Mouse (Mus musculus): ENCODE results near the gene Plcg2.

Plcg2 gene

GRCm38 (mm10) chr8:117498179-117498914 lies at the start of gene Plcg2:
TSS of gene Plcg2 (plus strand) at chr8:117498291.
- DNase-seq (ENCODE audit: low spot score): peak; percentile 6

GRCm38 (mm10) chr8:117451072-117451471 lies 47.0 kb upstream of the Plcg2 start:
- DNase-seq (ENCODE audit: low spot score): no peak

DNA sequence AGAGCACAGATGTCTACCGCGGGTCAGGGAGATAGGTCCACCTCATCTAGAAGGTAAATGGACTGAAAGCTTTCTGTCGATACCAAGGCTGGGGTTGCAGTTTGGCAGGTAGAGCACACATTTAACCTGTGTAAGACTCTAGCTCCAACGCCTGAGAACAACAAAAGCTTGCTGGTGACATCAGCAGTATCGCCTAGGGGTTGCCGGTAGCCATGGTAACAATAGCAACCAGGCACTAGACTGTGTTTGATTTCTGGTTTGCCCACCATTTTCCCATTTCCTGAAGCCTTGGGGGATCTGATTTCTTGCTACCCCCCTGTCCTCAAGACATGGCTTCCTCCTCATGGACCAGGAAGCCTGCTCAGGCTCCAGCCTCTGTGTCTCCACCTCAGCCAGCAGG lies 44.1 kb upstream of the Plcg2 start:
- no peak for DNase-seq (ENCODE audit: low spot score)

DNA sequence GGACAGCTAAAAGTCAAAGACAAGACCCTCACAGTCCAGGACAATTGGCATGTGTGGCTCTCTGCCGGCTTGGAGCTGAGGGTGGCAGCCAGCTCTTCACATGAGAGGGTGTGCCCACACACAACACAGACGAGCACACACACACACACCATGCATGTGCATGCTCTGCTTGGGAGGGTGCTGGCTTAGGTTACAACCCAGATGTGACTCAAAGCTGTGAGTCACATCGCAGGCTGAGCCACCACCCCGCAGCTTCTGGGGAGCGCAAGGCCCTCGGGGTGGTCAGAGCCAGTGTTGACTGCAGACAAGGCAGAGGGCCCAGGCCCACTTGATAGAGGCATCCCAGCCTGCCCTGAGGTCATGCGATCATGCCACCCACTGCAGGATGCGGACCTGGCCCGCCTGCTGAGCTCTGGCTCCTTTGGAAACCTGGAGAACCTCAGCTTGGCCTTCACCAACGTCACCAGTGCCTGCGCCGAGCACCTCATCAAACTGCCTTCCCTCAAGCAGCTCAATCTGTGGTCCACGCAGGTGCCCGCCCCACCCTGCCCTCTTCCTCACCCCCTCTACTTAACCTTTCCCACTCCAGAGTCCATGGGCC lies 43.5 kb upstream of the Plcg2 start:
- no peak for DNase-seq (ENCODE audit: low spot score)

GRCm38 (mm10) chr8:117455701-117456100 lies 42.4 kb upstream of the Plcg2 start:
- no peak for DNase-seq (ENCODE audit: low spot score)

GRCm38 (mm10) chr8:117458440-117458839 lies 39.7 kb upstream of the Plcg2 start:
- DNase-seq (ENCODE audit: low spot score): no peak

GRCm38 (mm10) chr8:117462701-117463284 lies 35.3 kb upstream of the Plcg2 start:
- DNase-seq (ENCODE audit: low spot score): no peak

DNA sequence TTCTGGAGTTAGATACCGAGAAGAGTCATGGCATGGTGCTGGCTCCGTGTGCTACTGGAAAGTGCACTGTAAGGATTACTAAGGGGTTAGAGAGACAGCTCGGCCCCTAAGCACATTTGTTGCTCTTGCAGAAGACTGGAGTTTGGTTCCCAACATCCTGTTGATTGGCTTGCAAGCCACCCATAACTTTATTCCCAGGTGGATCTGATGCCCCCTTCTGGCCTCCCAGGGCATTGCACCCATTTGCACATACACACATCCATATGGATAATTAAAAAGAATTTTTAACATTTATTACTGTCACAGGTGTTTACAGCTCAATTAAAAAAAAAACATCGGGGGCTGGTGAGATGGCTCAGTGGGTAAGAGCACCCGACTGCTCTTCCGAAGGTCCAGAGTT lies 33.6 kb upstream of the Plcg2 start:
- DNase-seq (ENCODE audit: low spot score): no peak

- peak; percentile 34 for DNase-seq (ENCODE audit: low spot score)
Measured at GRCm38 (mm10) chr8:117465250-117465649, 32.8 kb upstream of the Plcg2 start.

- no peak for DNase-seq (ENCODE audit: low spot score)
Measured at GRCm38 (mm10) chr8:117467466-117467865, 30.6 kb upstream of the Plcg2 start.

DNA sequence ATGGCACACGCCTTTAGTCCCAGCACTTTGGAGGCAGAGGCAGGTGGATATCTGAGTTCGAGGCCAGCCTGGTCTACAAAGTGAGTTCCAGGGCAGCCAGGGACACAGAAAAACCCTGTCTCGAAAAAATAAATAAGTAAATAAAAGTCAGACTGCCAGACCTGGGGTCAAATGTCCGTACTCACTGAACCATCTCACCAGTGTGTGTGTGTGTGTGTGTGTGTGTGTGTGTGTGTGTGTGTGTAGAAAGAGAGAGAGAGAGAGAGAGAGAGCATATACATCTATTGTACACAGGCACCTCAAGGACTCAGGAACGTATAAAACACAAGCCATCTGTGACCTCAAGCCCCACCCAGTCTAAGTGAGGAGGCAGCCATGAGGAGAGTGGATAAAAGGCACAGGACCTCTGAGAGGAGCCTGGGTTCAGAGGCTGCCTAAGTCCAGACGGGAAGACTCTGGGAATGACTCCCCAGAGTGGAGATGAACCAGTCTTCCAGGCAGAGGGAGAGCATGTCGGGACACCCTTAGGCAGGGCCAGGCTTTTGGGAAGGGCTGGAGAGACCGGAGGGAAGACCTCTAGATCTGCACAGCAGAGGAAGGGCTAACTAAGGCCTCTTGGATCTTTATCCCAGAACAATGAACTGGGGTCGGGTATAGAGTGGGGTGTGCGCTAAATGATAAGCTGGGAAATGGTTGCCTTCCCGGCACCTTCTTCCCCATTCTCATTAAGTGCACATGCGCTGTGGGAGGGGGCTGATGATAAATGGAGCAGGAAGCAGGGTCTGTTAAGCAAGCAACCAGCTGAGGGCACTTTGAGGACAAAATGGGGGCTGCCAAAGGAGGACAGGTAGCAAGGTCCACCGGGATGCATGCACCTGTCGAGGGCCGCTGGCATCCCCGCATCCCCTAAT lies 28.4 kb upstream of the Plcg2 start:
- no peak for DNase-seq (ENCODE audit: low spot score)

- DNase-seq (ENCODE audit: low spot score): peak; percentile 67
Measured at GRCm38 (mm10) chr8:117470342-117470781, 27.7 kb upstream of the Plcg2 start.

DNA sequence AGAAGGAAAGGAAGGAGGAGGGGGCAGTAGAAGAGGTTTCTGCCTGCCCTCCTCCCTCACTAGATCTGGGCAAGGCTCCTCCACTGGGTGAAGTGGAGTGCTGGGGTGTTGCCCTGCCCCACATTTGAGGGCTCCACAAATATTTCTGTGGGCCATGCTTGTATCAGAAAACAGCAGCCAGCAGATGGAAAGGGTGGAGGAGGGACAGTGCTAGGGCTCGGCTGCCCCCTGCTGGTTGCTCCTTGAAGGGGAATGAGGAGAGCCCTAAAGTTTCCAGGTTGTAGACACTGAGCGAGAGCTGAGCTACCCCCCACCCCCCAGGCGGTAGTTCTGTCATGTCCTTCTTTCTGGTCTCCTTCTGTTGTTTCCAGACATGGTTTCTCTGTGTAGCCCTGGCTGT lies 26.9 kb upstream of the Plcg2 start:
- DNase-seq (ENCODE audit: low spot score): no peak

GRCm38 (mm10) chr8:117471655-117472054 lies 26.4 kb upstream of the Plcg2 start:
- no peak for DNase-seq (ENCODE audit: low spot score)

DNA sequence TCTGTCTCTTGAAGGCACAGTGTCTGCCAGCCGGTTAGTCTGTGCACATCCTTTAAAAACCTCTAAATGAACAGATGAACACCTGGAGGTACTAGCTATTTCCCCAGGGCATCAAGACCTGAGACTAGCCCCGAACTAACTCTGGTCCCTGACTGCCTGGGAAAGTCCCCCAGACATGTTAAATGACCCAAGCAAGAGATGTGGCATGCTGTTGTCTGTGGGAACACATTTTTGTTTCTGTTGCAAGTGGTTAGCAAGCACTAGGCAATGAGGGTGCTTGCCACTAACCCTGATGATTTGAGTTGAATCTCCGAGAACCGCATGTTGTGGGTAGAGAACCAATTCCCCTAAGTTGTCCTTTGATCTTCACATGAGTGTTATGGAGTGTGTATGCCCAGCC lies 25.8 kb upstream of the Plcg2 start:
- no peak for DNase-seq (ENCODE audit: low spot score)

DNA sequence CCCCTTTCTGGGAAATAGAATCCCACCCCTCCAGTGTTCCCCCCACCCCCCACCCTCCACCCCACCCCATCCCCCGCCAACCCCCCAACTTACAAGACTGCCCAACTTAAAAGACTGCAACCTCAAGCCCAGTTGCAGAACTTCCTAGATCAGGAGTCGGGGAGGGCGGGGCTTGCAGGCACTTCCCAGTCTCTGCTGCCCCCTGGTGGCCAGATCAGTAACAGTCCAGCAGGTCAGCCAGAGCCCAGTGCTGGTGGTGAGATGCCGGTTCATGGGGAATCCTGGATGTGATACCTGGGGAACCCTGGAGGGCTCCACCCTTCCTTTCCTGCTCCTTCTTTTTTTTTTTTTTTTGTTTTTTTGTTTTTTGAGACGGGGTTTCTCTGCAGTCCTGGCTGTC lies 23.1 kb upstream of the Plcg2 start:
- DNase-seq (ENCODE audit: low spot score): peak; percentile 75

DNA sequence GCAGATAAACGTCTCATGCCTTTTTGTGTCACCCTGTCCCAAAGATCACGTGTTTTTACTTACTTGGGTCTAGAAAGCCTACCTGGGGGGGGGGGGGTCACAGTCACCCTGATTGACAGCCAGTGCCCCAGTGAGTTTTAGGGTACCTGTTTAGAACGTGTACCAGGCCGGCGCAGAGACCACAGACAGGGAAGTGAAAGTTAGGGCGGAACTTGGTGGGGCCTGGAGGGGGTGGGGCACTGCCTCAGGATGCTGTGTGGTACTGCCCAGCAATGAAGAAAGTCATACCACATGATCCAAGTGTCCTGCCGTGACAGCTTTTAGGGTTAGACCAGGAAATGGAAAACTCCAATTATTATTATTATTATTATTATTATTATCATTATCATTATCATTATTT lies 22.3 kb upstream of the Plcg2 start:
- no peak for DNase-seq (ENCODE audit: low spot score)

GRCm38 (mm10) chr8:117478082-117478481 lies 20.0 kb upstream of the Plcg2 start:
- no peak for DNase-seq (ENCODE audit: low spot score)

- no peak for DNase-seq (ENCODE audit: low spot score)
Measured at GRCm38 (mm10) chr8:117479996-117480395, 18.1 kb upstream of the Plcg2 start.

DNA sequence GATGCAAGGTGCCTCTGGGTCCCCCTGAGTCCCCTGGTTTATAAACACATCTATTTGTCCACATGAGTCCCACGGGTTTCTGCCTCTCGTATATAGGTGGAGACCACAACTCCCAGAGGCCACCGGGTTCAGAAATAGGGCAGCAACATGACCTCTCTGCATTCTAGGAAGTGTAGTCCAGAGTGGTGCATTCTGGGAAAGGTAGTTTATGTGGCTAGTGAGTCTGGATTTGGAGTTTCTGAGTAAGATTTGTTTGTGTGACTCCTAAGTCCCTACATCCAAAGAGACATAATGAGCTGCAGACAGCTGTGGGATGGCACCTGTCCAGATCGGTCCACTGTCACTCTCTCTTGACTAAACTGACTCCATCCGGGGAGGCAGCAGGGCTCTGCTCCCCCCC lies 17.6 kb upstream of the Plcg2 start:
- DNase-seq (ENCODE audit: low spot score): no peak

- DNase-seq (ENCODE audit: low spot score): no peak
Measured at GRCm38 (mm10) chr8:117481830-117482229, 16.3 kb upstream of the Plcg2 start.

GRCm38 (mm10) chr8:117484731-117485130 lies 13.4 kb upstream of the Plcg2 start:
- no peak for DNase-seq (ENCODE audit: low spot score)

Measured in ovary, adult 18-20 months (tissue).